Mouse (Mus musculus): Measurements from ENCODE around the gene Atp5h.

GRCm38 (mm10) chr11:115464851-115465250 lies 45.1 kb upstream of the Atp5h start:
- TF ChIP-seq CTCF (IDR thresholded peaks at IDR 0.05; ENCODE audit: low read depth) (no peak), EP300 (IDR thresholded peaks at IDR 0.05; ENCODE audit: low read depth) (no peak)
